Mouse (Mus musculus) urinary bladder, postnatal 14 days (tissue): Measurements from ENCODE around the gene Zscan21.

Experiments
- DNase-seq: peaks from one replicate; pipeline ENCODE4 v3.0.0; 2021; ENCODE audit warnings: low spot score

Zscan21 gene

GRCm38 (mm10) chr5:138118041-138118440 lies 1.3 kb downstream of the Zscan21 start:
- DNase-seq: no peak

GRCm38 (mm10) chr5:138132425-138133064 lies 15.8 kb downstream of the Zscan21 start:
- DNase-seq: no peak

GRCm38 (mm10) chr5:138137257-138137656 lies 20.6 kb downstream of the Zscan21 start:
- DNase-seq: no peak

- DNase-seq: no peak
These were observed 21.3 kb downstream of the Zscan21 start for GRCm38 (mm10) chr5:138137935-138138549.

- no peak for DNase-seq
These were observed 21.9 kb downstream of the Zscan21 start for GRCm38 (mm10) chr5:138138585-138138984.

GRCm38 (mm10) chr5:138154390-138154789 lies 37.7 kb downstream of the Zscan21 start:
- DNase-seq: no peak

- peak; percentile 87 for DNase-seq
These were observed 38.8 kb downstream of the Zscan21 start, which contains the start of gene Zfp113 for GRCm38 (mm10) chr5:138155443-138155976. TSS of gene Zfp113 (minus strand) at chr5:138155744.

GRCm38 (mm10) chr5:138160224-138160762 lies 43.6 kb downstream of the Zscan21 start:
- DNase-seq: no peak

- DNase-seq: peak; percentile 94
These were observed 44.4 kb downstream of the Zscan21 start, which contains the start of gene Cops6 for GRCm38 (mm10) chr5:138160842-138161665. TSS of gene Cops6 (plus strand) at chr5:138161071.

- no peak for DNase-seq
These were observed 46.3 kb downstream of the Zscan21 start for GRCm38 (mm10) chr5:138163046-138163445.

GRCm38 (mm10) chr5:138163610-138164009 lies 46.9 kb downstream of the Zscan21 start:
- DNase-seq: no peak

- no peak for DNase-seq
These were observed 48.9 kb downstream of the Zscan21 start for GRCm38 (mm10) chr5:138165594-138165993.

- DNase-seq: peak; percentile 97
These were observed 54.3 kb downstream of the Zscan21 start for GRCm38 (mm10) chr5:138170936-138171561.

- peak; percentile 98 for DNase-seq
These were observed 55.2 kb downstream of the Zscan21 start, which contains the start of the genes Ap4m1 and Mcm7 for GRCm38 (mm10) chr5:138171695-138172491. TSS of gene Ap4m1 (plus strand) at chr5:138172002. TSS of gene Mcm7 (minus strand) at chr5:138172422.

- DNase-seq: no peak
These were observed 56.5 kb downstream of the Zscan21 start for GRCm38 (mm10) chr5:138173217-138173616.
